Mouse (Mus musculus): Measurements from ENCODE around the gene Tmem233.

The Tmem233 gene

DNA sequence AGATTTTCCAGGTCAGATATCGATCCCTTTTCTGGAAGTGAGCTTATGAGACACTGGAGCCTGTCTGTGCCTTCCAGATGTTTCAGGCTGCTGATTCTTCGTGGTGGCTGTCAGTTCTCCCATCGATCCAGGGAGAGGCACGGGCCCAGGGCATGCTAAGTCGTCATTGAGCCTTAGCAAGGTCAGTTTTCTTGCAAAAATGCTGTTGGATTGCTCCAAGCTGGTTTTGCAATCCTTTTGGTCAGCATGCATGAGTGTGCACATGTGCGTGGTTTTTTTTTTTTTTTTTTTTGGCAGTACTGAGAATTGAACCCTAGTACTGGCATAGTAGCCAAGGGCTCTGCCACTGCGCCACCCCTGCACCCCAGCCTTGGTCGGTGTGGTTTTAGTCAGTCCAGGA, 79.9 kb downstream of the Tmem233 start:
- no peak for DNase-seq

- no peak for DNase-seq
Measured at GRCm38 (mm10) chr5:115997376-115997775, 85.7 kb downstream of the Tmem233 start.

- DNase-seq = no peak
Measured at GRCm38 (mm10) chr5:115994101-115994500, 88.9 kb downstream of the Tmem233 start.

DNA sequence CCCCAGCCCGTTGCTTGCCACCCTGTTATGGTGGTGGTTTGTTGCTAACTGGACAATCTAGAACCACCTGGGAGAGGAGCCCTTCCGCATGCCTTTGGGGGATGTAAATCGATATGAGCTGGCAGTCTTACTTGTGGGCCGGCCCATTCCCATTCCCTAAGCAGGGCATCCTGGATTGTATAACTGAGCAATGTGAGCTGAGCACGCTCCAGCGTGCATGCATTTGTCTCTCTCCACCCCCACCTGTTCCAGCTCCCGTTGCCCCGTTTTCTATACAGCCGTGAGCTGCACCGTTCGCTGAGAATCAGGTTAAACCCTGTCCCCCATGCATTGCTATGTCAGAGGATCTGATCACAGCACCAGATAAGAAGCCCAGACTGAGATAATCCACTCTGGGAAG, 91.3 kb downstream of the Tmem233 start:
- peak; percentile 38 for DNase-seq

Measured in right cerebral cortex, adult 18-20 months (tissue).